Comparison of ENCODE assay signal across 13 mouse cellular contexts in genomic region chr1:40263679-40264078, GRCm38 (mm10). TPM values are rescaled to one million over a fixed set of nuclear protein-coding genes. Genes with fewer than 3 reads are reported as not detected.
DNase-seq lines count a peak whose midpoint lies in the region.
"Had no signal": no experiment of that assay in that cellular context is flagged by ENCODE, and none has a peak within 500 bp of the region (broad histone marks: within the 10 kb centered on the region; RNA-seq: fewer than 3 reads in every experiment).

No protein-coding gene starts in this region.

- peak; percentile 58 for DNase-seq in lung, postnatal 10 days
- DNase-seq in lung, postnatal 25 days (ENCODE audit: low spot score), result no peak
- DNase-seq in fibroblast of lung, adult 2 months (ENCODE audit: low read depth), result peak; percentile 37
- peak; percentile 29 to 53 for DNase-seq in gastrocnemius, postnatal 36 days
- DNase-seq in heart, postnatal 4 days, result peak; percentile 56
- no peak for DNase-seq in left cerebral cortex, adult 11 months (ENCODE audit: low spot score)
- no peak for DNase-seq in embryo, embryonic 9.5 days (ENCODE audit: extremely low spot score)
- DNase-seq: adrenal gland, postnatal 14 days; cerebellum, postnatal 14 days; kidney, adult 18-20 months; kidney, postnatal 25 days; lung, adult 18-20 months; right cerebral cortex, postnatal 4 days had no signal

- intact Hi-C loops in gastrocnemius, postnatal 36 days (cut with DNase I), result no loop called here

RNA-seq across cellular contexts. Expression of gene Il1r1, which starts 38.8 kb away (rescaled TPM):
- 1 to 10 TPM; 2.1 TPM for total RNA-seq in gastrocnemius, postnatal 36 days (2021)
- total RNA-seq in heart, postnatal 4 days (2021), result 1 to 10 TPM; 9.8 TPM

Comparison
In these comparisons a context has a peak if more than half of its experiments do, and no peak if none do; other contexts are left out.
1. DNase-seq: peak in lung, postnatal 10 days (single experiment), fibroblast of lung, adult 2 months (single experiment), gastrocnemius, postnatal 36 days (2 of 2) and heart, postnatal 4 days (single experiment); none in lung, postnatal 25 days (single experiment), left cerebral cortex, adult 11 months (single experiment) and embryo, embryonic 9.5 days (single experiment).